Mouse (Mus musculus) layer of hippocampus, postnatal 25 days (tissue): ENCODE data around the gene Glis3. TPM values are rescaled to one million over a fixed set of nuclear protein-coding genes. Genes with fewer than 3 reads are reported as not detected.

ENCODE experiments used
- DNase-seq, 2 experiments: peaks; one replicate each; pipeline ENCODE4 v3.0.0; 2022; ENCODE audit warnings: mixed read lengths in 2 of 2, low spot score in 1 of 2; ENCODE audit errors: extremely low spot score in 1 of 2
- total RNA-seq, 2 experiments: library from RNA; stranded (reverse); gene quantifications; 2 replicates each; pipeline ENCODE4 v1.2.3; 2021

Gene Glis3
- total RNA-seq, 2 experiments from 2014 or later: 17.9 to 18.9 TPM

- no peak for DNase-seq
Measured at GRCm38 (mm10) chr19:28500975-28501374, 178.9 kb downstream of the Glis3 start.

GRCm38 (mm10) chr19:28500505-28500904 is 179.4 kb downstream of the Glis3 start:
- DNase-seq: no peak

GRCm38 (mm10) chr19:28499786-28500185 is 180.1 kb downstream of the Glis3 start:
- no peak for DNase-seq

GRCm38 (mm10) chr19:28495926-28496325 is 184.0 kb downstream of the Glis3 start:
- DNase-seq: no peak

GRCm38 (mm10) chr19:28493605-28494260 is 186.1 kb downstream of the Glis3 start:
- no peak for DNase-seq

- DNase-seq: no peak
Measured at GRCm38 (mm10) chr19:28478055-28478454, 201.8 kb downstream of the Glis3 start.

GRCm38 (mm10) chr19:28477326-28477863 is 202.5 kb downstream of the Glis3 start:
- no peak for DNase-seq

- DNase-seq: no peak
Measured at GRCm38 (mm10) chr19:28473621-28474020, 206.3 kb downstream of the Glis3 start.

GRCm38 (mm10) chr19:28471144-28471543 is 208.7 kb downstream of the Glis3 start:
- no peak for DNase-seq

GRCm38 (mm10) chr19:28465779-28466178 is 214.1 kb downstream of the Glis3 start:
- no peak for DNase-seq

- no peak for DNase-seq
Measured at GRCm38 (mm10) chr19:28454331-28454730, 225.5 kb downstream of the Glis3 start.

- DNase-seq: peak in 1 of 2 experiments; percentile 13
Measured at GRCm38 (mm10) chr19:28452951-28453520, 226.8 kb downstream of the Glis3 start.

GRCm38 (mm10) chr19:28448811-28449210 is 231.1 kb downstream of the Glis3 start:
- DNase-seq: no peak

GRCm38 (mm10) chr19:28442161-28442560 is 237.7 kb downstream of the Glis3 start:
- no peak for DNase-seq

GRCm38 (mm10) chr19:28436457-28437148 is 243.3 kb downstream of the Glis3 start:
- DNase-seq: peak; percentile 52 to 59

GRCm38 (mm10) chr19:28428220-28428816 is 251.6 kb downstream of the Glis3 start:
- no peak for DNase-seq

GRCm38 (mm10) chr19:28424180-28424579 is 255.7 kb downstream of the Glis3 start:
- no peak for DNase-seq

- DNase-seq: no peak
Measured at GRCm38 (mm10) chr19:28422939-28423338, 256.9 kb downstream of the Glis3 start.

- no peak for DNase-seq
Measured at GRCm38 (mm10) chr19:28416069-28416468, 263.8 kb downstream of the Glis3 start.

GRCm38 (mm10) chr19:28408787-28409186 is 271.1 kb downstream of the Glis3 start:
- no peak for DNase-seq

GRCm38 (mm10) chr19:28402956-28403355 is 276.9 kb downstream of the Glis3 start:
- no peak for DNase-seq
